Mouse (Mus musculus) myocyte (in vitro differentiated cells): Measurements from ENCODE around the gene Osbpl6.

Experiments used
- MAX ChIP-seq: IDR thresholded peaks from one replicate; pipeline ENCODE4 v1.6.1; 2011; ENCODE audit warnings: low read depth, mild to moderate bottlenecking, control low read depth
- MYOG ChIP-seq, 3 experiments: IDR thresholded peaks; one replicate each; pipeline ENCODE4 v1.6.1; 2011; ENCODE audit warnings: control low read depth in 2 of 3, low read depth in 2 of 3, mild to moderate bottlenecking in 2 of 3; ENCODE audit not compliant: insufficient read length in 2 of 3, control insufficient read depth in 1 of 3, insufficient read depth in 1 of 3
- TCF12 ChIP-seq: IDR thresholded peaks from one replicate; pipeline ENCODE4 v1.6.1; 2011; ENCODE audit warnings: mild to moderate bottlenecking, control low read depth; ENCODE audit not compliant: poor library complexity, insufficient read depth, severe bottlenecking

DNA sequence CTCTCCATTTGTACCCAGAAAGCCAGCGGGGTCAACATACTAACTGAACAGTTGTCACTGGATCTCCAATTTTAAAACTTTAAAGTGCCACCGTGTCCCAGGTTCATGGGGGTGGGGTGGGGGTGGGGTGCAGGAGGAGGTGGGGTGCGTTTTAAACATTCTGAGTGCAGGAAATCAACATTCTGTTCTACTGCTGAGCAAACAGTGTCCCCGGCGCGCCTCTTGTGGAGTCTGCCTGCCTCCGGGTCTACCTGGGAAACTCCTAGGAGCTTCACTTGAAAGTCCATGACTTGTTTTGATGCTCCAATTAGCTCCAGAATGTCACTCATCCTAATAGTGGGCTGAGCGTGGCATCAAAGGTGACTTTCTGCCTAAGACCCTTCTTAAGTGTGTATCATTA, 139.2 kb downstream of the Osbpl6 start:
- no peak for TF ChIP-seq MYOG (IDR thresholded peaks at IDR 0.05; ENCODE audit: control insufficient read depth in 1 of 3, insufficient read depth in 1 of 3, insufficient read length in 2 of 3, low read depth in 2 of 3)
- no peak for TF ChIP-seq MAX
- no peak for TF ChIP-seq TCF12
